Mouse (Mus musculus) gastrocnemius, adult 8-10 months (tissue): ENCODE results near the gene Gm867. TPM values are rescaled to one million over a fixed set of nuclear protein-coding genes. Genes with fewer than 3 reads are reported as not detected.

ENCODE experiments used
- DNase-seq, 2 experiments: peaks; one replicate each; pipeline ENCODE4 v3.0.0; 2022; ENCODE audit warnings: low spot score in 2 of 2
- total RNA-seq, 4 experiments: library from RNA; stranded (reverse); gene quantifications; 2 replicates each; pipeline ENCODE4 v1.2.4; 2022

The Gm867 gene
- total RNA-seq, 4 experiments from 2014 or later: not detected

GRCm38 (mm10) chr10:75936909-75937667 is 3.4 kb downstream of the Gm867 start:
- DNase-seq: no peak

- peak; percentile 57 to 69 for DNase-seq
These were observed 4.6 kb downstream of the Gm867 start, which contains the start of gene Mmp11 for GRCm38 (mm10) chr10:75935680-75936541. Gene Mmp11, minus strand, starts transcription at chr10:75936496.

GRCm38 (mm10) chr10:75934991-75935390 is 5.5 kb downstream of the Gm867 start:
- no peak for DNase-seq

GRCm38 (mm10) chr10:75932891-75933290 is 7.6 kb downstream of the Gm867 start, which contains the start of gene Chchd10:
Gene Chchd10, plus strand, starts transcription at chr10:75933130.
- no peak for DNase-seq

- DNase-seq: no peak
These were observed 8.3 kb downstream of the Gm867 start for GRCm38 (mm10) chr10:75932081-75932678.

- DNase-seq: no peak
These were observed 9.2 kb downstream of the Gm867 start for GRCm38 (mm10) chr10:75931311-75931710.

- no peak for DNase-seq
These were observed 10.2 kb downstream of the Gm867 start for GRCm38 (mm10) chr10:75930304-75930703.

- DNase-seq: no peak
These were observed 14.1 kb downstream of the Gm867 start for GRCm38 (mm10) chr10:75926396-75926795.

- DNase-seq: no peak
These were observed 16.1 kb downstream of the Gm867 start for GRCm38 (mm10) chr10:75924324-75924723.

- DNase-seq: no peak
These were observed 18.5 kb downstream of the Gm867 start for GRCm38 (mm10) chr10:75921726-75922560.

- peak; percentile 91 to 94 for DNase-seq
These were observed 19.3 kb downstream of the Gm867 start, which contains the start of gene Smarcb1 for GRCm38 (mm10) chr10:75921026-75921725. Gene Smarcb1, minus strand, starts transcription at chr10:75921617.

- no peak for DNase-seq
These were observed 21.4 kb downstream of the Gm867 start for GRCm38 (mm10) chr10:75919026-75919425.

- no peak for DNase-seq
These were observed 23.6 kb downstream of the Gm867 start for GRCm38 (mm10) chr10:75916840-75917239.

- DNase-seq: no peak
These were observed 24.9 kb downstream of the Gm867 start for GRCm38 (mm10) chr10:75915557-75915956.

GRCm38 (mm10) chr10:75913013-75913589 is 27.4 kb downstream of the Gm867 start:
- DNase-seq: no peak

GRCm38 (mm10) chr10:75910698-75911097 is 29.8 kb downstream of the Gm867 start:
- DNase-seq: no peak

- DNase-seq: no peak
These were observed 33.6 kb downstream of the Gm867 start for GRCm38 (mm10) chr10:75906882-75907281.

- DNase-seq: no peak
These were observed 36.1 kb downstream of the Gm867 start for GRCm38 (mm10) chr10:75904391-75904790.

GRCm38 (mm10) chr10:75898846-75899245 is 41.6 kb downstream of the Gm867 start:
- DNase-seq: peak; percentile 77 to 85

GRCm38 (mm10) chr10:75898039-75898564 is 42.4 kb downstream of the Gm867 start:
- DNase-seq: no peak
